Mouse (Mus musculus) natural killer cell, adult 2 months (primary cell): ENCODE results near the gene Clec1b.

Source experiments
- DNase-seq, 2 experiments: peaks; one replicate each; pipeline ENCODE4 v3.0.0; 2022; ENCODE audit warnings: low spot score in 2 of 2

Clec1b gene

GRCm38 (mm10) chr6:129396997-129397396, at the start of gene Clec1b:
Gene Clec1b (plus strand): TSS chr6:129397297.
- DNase-seq: no peak

DNA sequence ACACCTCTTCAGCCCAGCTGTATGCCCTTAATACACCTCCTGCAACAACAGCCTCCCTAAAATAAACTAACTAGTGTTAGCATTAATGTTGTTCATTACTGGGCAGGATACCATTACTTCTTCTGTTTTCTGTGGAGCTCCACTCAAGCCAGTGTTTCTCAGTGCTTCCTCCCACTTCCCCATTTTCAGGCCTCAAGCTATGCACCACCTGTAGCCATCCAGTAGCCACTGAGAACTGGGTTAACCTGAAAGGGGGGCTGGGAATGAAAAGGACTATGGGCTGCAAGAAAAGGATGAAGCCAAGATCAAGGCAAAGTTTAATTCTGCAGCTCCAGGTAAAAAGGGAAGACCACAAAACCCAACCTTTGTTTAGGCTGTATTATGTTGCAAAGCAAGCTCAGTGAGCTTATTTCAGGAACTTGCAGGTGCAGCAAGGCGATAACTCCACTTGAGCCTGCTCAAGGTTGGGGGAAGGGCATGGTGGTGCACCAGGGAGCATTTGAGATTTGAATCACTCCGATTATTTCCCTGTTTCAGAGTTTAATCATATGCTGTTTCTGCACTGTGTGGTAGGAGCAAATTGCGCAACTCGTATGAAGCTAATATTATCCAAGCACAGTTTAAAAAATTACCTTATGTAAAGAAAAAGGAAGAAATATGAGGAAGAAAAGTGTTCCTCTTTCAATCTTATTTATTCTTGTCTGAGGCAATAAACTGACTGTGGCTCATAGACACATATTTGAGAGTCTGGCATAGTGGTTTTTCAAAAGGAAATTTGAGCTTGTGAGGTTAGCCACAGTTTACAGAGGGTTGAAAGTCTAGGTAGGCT, 47.4 kb upstream of the Clec1b start:
- peak in 1 of 2 experiments; percentile 45 for DNase-seq

GRCm38 (mm10) chr6:129351091-129351490, 46.0 kb upstream of the Clec1b start:
- no peak for DNase-seq

DNA sequence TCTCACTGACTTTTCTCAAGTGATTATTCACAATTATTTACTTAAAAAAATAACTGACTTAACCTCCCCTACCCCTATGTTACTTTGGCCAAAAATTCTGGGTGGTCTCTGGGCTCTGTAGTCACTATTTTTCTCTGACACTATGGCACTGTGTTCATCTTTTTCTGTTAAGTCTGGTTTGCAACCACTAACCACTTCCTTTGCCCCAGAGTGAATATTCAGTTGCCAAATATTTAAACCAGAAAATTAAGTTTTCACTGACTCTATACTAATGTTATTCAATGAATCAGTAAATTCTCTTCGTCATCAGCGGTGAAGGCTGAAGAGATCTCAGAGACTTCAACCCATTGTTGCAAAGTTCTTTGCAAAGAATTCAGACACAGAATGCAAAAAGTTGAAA, 41.3 kb upstream of the Clec1b start:
- no peak for DNase-seq

DNA sequence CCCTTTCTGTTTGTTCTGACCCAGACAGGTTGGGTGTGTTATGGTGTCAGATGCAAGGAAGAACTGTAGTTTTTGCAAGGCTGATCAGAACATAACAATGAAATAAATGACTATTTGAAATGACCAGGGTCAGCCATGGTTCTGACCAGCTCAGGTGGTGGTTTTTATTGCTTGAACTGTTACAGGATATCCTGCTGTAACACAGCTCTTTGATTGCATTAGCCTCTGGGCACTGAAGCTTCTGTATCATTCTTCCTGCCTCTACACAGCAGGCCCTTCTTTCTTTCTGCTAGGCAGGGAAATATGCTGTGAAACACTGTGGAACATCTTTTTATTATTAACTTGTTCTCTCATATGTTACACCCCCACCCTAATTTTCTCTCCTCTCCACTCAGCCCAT, 40.7 kb upstream of the Clec1b start:
- no peak for DNase-seq

- no peak for DNase-seq
Measured at GRCm38 (mm10) chr6:129359515-129359914, 37.6 kb upstream of the Clec1b start.

DNA sequence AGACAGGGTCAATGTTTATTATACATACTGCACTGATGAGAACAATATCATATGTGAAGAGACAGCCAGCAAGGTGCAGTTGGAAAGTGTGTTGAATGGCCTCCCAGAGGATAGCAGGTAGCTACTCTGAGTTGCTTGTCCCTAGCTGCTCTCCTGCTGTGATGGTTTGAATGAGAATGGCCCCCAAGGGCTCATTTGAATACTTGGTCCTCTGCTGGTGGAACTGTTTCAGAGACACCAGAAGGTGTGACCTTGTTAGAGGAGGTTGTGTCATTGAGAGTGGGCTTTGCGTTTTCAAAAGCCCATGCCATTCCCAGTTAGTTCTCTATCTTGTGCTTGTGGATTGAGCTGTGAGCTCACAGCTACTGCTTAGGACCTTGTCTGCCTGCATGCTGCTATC, 33.2 kb upstream of the Clec1b start:
- DNase-seq: no peak

GRCm38 (mm10) chr6:129365959-129366359, 31.1 kb upstream of the Clec1b start:
- peak; percentile 42 to 52 for DNase-seq

DNA sequence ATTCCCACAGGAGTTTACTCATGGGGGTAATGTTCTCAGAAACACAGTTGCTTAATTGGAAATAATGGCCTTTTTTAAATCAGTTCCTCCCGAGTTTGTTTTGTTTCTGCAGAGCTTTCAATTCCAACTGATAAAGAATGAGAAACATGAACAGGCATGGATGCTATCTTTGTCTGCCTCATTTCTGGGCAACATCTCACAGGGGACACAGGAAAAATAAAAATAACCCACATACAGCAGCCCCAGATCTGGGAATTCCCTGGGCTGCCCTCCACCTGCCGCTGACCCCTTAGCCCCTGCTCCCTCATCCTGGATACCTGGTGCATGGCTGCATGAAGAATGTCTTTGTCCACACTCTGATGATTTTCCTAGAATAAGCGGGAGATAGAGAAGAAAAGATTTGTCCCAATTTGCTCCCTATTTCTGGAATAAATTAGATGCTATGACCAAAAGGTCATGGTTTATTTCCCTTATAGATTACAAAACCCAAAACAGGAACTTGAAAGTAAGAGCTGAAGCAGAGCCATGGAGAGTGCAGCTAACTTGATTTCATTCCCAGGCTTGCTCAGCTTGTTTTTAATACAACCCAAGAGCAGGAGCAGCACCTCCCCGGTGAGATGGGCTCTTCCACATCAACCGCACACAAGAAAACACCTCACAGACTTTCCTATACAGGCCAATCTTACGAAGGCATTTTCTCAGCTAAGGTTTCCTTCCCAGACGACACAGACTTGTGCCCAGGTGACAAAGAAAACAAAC, 27.5 kb upstream of the Clec1b start:
- DNase-seq: no peak

DNA sequence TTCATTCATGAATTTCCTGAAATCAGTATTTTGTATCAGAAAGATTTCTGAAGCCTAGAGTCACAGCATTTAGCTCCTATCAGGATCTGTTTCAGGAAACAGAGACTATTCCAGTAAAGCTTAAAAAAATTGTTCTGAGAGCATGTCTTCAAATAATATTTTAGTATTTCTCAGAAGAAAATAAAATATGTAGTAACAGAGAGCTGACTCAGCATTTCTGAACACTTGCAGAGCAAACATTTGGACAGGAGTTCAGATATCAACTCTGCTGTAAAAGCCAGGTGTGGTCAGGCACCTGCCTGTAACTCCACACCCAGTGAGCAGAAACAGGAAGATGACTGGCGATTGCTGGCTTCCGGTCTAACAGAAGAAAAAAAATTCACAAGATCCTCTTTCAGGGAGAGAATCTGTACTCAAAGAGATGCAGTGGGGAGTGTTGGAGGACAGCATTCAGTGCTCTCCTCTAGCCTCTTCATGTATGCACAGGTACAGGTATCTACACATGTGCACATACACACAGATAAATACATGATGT, 22.1 kb upstream of the Clec1b start:
- no peak for DNase-seq

DNA sequence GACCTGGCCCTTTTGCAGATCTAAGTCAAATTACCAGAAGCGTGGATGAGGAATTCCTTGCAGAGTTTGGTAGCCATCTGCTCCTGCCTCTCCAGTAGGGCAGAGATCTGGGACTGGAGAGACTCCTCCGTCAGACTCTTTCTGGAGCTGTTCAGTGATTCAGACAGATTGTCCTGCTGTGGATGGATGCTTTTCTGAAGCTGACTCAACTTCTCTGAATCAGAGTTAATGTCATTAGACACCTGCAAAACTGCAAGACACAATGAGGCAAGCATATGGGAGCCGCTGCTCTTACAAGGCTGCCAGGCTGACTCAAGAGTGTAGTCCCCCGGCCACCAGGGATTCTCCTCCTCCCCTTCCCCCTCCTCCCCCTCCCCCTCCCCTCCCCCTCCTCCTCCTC, 16.6 kb upstream of the Clec1b start:
- DNase-seq: no peak

GRCm38 (mm10) chr6:129381736-129382135, 15.4 kb upstream of the Clec1b start:
- DNase-seq: no peak

DNA sequence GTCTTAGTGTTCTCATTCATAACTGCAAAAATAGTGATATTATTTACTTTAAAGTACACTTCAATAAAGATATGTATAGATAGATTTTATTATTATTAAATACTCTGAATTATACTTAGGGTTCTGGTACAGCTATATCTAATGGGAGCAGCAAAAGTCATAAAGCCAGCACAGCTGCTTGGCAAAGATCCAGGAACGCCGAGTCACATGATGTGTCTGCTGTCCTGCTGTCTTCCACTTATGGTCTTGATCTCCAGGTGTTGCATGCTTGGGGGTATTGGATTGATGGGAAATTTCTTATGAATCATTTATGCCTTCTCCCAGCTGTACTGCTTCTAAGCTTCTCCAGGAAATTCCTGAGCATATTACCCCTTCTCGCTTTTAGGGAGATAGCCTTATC, 13.6 kb upstream of the Clec1b start:
- DNase-seq: no peak

DNA sequence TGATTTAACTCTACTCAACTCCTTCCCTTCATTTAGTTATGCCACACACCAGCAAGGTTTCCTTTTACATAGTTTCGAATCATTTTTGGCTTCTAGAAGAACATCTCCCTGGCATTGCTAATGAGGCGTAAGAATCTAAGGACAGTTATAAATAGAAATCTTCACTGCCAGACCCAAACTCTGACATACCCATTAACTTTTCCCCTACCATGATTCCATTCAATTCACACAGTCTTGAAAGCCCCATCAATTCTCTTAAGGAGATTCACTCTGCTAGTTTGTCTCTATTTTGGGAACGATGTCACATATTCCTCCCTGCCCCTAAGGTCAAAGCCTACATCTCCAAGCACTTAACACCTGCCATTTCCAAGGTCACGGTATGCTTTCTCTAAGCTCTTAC, 12.1 kb upstream of the Clec1b start:
- DNase-seq: no peak

DNA sequence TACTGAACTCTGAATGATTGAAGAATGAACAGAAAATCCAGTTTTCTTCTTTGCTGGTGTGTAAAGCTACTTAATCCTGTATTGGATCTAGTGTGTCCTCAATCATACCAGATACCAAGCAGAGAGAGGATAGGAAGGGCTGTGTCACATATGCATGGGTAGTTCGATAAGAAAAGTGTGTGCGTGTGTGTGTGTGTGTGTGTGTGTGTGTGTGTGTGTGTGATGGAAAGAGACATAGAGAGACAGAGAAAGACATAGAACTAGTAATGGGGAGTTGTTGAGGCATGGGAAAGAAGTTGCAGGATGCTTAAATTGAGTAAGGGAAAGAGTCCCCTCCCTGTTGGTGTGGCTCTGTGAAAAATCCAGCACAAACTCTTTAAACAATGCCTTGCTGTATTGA, 11.3 kb upstream of the Clec1b start, which contains the start of gene Clec12b:
Clec12b (minus strand) TSS at position 101 of the 400 bp plus-strand sequence.
- no peak for DNase-seq

GRCm38 (mm10) chr6:129393087-129393720, 3.9 kb upstream of the Clec1b start:
- no peak for DNase-seq

DNA sequence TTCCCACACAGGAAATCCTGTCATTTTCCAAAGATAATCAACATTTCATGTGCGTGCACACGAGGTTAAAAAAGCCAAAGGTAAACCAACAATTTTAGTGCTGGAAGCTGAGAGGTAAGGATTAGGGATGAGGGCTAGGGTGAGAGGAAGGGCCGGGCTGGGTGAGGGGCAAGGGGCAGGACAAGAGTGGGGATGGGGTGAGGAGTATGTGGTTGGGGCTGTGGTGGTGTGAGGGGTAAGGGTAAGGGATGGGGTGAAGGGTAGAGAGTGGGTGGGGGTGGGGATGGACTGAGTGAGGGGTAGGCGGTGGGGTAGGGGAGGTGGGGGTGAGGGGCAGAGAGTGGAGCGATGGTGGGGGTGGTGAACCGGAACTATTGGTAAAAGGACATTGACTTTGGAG, 3.4 kb upstream of the Clec1b start:
- DNase-seq: no peak

GRCm38 (mm10) chr6:129399945-129400344, 2.8 kb downstream of the Clec1b start:
- no peak for DNase-seq

GRCm38 (mm10) chr6:129402404-129402803, 5.3 kb downstream of the Clec1b start:
- DNase-seq: no peak

DNA sequence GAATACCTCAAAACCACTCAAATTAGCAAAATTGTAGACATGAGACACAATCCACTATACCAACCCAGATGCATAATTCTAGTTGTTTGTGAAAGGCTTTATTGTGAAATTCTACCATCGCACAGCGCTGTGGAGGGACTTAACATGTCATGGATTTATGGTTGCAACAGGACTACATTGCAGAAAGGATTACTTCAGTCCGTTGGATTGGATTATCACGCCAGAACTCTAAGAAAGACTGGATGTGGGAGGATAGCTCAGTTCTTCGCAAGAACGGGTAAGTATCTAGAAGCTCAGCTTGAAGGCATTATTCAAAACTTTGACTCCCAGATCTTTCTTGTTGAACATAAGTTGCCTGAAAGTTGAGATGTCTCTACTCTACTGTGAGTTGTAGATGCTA, 6.3 kb downstream of the Clec1b start:
- no peak for DNase-seq

GRCm38 (mm10) chr6:129405999-129406398, 8.9 kb downstream of the Clec1b start:
- peak; percentile 8 to 59 for DNase-seq

DNA sequence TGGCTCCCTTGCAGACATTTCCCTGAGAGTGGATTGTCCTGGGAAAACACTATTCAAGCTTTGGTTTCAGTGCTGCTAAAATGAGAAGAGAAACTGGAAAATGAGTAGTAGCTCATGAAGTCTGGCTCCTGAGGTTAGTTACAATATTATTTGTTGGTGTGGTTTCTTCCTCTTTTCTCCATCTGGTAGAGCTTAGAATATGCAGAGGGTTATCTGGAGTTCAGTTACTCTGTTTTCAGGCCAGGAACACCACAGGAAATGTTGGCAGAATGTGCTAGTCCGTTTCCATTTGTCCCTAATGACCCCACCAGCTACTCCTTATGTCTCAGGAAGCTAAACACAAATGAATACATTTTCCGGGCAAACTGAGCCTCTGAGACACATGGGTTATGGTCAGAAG, 10.2 kb downstream of the Clec1b start:
- DNase-seq: no peak
